Mouse (Mus musculus) brain, embryonic 14.5 days (tissue): ENCODE data around the gene Sidt2. TPM values are rescaled to one million over a fixed set of nuclear protein-coding genes. Genes with fewer than 3 reads are reported as not detected.

ENCODE experiments used
- DNase-seq: peaks from one replicate; pipeline ENCODE4 v3.0.0-alpha.2; 2011; ENCODE audit warnings: low read depth
- CTCF ChIP-seq: fragments of 200-500 bp; IDR thresholded peaks from 2 replicates; pipeline ENCODE4 v1.5.1; 2012; ENCODE audit warnings: inconsistent platforms, mild to moderate bottlenecking, moderate library complexity, borderline replicate concordance; ENCODE audit not compliant: insufficient read depth, insufficient read length; ENCODE audit errors: extremely low read depth
- POLR2A ChIP-seq: fragments of 200-500 bp; IDR thresholded peaks from 2 replicates; pipeline ENCODE4 v1.6.1; 2012; ENCODE audit warnings: mild to moderate bottlenecking, inconsistent platforms, borderline replicate concordance; ENCODE audit not compliant: poor library complexity, insufficient read depth, insufficient read length, severe bottlenecking; ENCODE audit errors: extremely low read depth
- polyA plus RNA-seq: library from polyadenylated mRNA; depleted of rRNA; stranded (reverse); fragments of >200 nt; gene quantifications from 2 replicates; pipeline ENCODE4 v1.2.3, GENCODE M21; 2012

Sidt2 gene
- polyA plus RNA-seq, 1 experiment, result 101 TPM

DNA sequence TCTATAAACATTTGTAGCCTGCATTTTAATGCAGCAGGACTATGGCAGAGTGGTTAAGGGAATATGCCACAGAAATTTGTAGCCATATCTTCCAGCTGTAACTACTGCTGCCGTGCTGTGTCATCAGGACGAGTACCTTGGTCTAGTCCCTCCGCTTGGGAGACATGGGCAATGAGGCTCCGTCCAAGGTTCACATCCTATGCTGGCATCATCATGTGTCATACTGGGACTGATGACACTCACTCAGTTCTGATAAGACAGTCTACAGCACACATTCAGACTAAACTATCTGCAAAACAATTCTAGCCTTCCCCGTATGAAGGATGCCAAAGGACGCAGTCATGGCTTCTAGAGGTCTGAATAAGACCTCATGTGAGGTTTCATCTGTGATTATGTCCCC, 8.5 kb upstream of the Sidt2 start:
- TF ChIP-seq POLR2A (no peak), CTCF (no peak)
- DNase-seq, result no peak

DNA sequence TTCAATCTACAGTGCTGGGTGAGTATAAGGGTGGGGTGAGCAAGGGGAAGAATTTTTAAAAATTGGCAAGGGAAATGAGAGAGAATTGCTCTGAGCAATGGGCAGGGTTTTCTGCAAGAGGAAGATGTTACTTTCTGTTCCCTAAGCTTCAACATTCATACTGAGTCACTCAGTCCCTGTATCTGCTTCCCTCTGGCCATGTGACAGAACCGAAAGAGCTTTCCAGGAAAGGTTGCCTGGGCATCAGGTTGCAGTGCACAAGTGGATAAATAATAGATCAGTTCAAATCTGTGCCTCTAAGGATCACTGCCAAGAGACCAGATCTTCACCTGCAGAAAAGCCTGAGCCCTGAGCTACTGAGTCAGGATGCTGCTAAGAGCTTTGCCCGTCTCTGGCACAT, 6.8 kb upstream of the Sidt2 start:
- no peak for DNase-seq
- TF ChIP-seq CTCF (no peak), POLR2A (no peak)

DNA sequence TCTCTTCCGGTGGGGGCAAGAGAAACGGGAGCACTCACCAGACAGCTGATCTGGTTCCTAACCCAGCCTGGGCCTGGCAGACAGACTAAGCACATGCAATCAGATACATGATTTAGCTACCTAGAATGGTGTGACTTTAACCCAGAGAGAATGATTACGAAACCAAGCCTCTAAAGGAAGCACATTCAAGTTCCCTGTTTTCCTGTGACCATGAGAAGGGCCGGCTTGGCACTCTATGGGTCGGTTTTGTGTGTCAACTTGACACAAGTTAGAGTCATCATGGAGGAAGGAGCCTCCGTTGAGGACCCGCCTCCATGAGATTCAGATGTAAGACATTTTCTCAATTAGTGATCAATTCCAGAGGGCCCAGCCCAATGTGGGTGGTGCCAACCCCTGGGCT, 4.6 kb upstream of the Sidt2 start:
- no peak for DNase-seq
- TF ChIP-seq CTCF, result no peak
- TF ChIP-seq POLR2A, result no peak

DNA sequence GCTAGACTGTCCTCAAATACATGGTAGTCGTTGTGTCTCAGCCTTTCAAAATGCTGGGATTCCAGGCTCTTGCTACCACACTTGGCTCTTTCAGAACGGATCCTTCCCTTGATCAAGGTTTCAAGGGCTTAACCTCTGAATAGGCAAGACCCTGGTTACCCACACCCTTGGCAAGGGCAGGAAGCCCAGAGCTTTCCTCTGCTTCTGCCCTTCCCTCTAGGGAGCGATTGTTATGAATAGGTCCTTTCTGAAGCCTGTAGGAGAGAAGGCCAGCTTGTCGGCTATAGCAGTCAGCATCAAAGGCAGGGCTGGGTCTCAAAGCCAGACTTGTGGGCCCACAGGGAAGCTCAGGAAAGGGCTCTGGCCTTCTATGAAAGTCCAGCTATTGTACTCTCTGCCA, 3.8 kb upstream of the Sidt2 start:
- TF ChIP-seq POLR2A, result no peak
- no peak for TF ChIP-seq CTCF
- DNase-seq, result peak; percentile 43

DNA sequence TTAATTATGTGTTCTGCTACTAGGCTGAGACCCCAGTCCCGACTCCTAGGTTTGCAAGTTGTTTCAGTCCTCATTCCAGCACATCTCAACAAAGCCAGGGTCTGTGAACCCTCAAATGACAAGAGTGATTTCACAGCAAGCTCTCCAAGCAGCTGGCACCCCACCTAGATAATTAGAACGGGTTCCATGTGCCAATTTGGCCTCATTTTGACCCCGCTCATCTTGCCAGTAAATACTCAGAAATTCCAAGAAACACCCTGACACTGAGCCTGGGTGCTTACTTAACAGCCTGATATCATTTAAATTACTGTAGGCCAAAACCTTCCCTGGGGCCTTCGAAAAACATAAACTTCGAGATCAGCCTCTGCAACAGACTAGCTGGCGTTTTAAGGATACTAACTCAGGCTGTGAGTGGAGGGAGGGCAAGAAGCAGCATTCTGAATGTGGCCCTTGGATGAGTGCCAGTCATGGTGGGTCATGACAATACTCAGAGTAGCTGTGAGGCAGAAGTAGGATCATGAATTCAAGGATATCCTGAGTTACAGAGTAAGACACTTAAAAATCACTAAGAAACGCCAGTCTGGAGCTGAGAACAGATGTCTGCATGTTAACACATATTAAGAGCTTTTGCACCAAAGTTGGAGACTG, 3.1 kb upstream of the Sidt2 start:
- peak; percentile 49 for DNase-seq
- TF ChIP-seq CTCF (no peak), POLR2A (no peak)

DNA sequence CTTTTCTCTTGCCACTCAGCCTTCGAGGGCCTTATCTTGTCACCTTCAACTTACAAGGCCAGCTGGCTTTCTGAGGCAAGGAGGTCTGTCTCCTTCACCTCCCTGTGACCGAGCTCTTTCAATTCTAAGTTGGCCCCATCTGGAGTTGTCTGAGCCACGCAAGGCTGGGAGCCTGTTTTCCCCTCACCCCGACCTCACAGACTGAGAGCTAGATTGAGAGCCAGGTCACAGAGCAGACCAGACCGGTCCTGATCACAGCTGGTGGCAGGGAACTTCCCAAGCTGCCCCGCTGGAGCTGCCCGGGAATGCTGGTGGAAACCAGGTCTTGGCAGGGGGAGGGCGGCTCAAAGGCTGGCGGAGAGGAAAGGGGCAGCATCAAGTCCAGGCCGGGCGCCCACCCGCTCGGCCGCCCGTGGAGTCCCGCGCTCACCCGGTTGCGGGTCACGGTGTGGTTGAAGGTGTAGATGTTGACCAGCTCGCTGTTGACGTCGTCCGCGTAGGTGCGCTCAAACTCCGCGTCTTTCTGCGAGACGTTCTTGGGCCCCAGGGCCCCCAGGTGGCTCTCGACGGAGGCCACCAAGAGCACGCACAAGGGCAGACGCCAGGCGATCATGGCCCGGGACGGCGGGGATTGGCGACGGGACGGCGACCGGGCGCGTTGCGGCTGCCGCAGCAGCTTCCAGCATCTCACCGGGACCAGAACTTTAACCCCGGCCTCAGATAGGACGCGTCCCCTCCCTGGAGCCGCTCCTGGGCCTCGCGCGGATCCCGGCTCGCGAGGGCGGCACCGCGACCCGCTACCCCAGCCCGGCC, 558 bp downstream of the Sidt2 start:
- DNase-seq, result peak; percentile 59
- TF ChIP-seq POLR2A (no peak), CTCF (no peak)

DNA sequence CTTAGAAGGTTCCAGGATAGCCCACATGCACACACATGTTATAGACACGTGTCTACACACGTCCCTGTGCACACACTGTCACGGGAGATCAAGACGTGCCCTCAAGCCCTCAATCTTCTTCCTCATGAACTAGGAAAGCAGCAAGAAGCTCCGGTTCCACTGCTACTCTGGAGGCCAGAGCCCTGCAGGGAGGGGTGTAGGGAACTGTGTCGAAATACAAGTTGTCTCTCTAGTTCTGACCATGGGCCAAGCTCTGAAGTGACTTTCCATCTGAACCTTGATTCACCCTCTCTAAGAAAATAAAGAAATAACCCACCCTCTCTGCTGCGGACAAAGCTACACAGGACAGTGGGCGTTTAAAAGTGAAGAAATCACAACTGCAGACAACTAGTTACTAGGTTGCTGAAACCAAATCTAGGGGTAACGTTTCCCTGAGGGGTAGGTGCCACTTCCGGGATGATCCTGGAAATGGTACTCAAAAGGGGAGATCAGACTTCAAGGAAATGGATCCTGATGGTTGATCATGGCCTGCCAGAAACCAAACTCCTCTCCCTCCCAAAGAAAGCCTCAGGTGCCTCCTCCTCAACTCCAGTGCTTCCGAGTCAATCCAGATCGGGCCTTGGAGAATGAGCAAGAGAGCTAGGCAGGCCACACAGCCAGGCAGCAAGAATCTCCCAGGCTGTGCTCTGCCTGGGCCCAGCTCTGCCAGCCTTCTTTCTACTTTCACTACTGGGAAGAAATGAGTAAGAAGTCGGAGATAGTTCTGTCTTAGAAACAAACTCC, 1.4 kb downstream of the Sidt2 start:
- DNase-seq, result no peak
- no peak for TF ChIP-seq CTCF
- TF ChIP-seq POLR2A, result no peak

DNA sequence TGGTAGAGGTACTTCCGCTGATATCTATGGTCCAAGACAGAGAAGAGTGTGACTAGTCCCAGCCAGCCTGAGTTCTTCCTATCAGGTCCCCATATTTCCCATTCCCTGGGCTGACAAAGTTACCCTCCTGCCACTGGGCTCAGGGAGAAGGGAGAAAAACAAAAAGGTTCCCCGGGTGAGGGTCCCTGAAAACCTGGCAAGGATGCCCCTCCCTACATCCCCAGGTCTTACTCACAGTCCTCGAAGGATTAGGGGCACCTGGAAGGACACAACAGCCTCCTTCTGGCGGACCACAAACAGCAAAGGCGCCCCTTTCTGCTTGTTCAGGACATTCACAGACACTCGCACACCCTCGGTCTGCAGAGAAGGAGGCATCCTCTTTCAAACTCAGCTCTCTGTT, 2.2 kb downstream of the Sidt2 start:
- TF ChIP-seq CTCF (no peak), POLR2A (no peak)
- DNase-seq, result no peak

DNA sequence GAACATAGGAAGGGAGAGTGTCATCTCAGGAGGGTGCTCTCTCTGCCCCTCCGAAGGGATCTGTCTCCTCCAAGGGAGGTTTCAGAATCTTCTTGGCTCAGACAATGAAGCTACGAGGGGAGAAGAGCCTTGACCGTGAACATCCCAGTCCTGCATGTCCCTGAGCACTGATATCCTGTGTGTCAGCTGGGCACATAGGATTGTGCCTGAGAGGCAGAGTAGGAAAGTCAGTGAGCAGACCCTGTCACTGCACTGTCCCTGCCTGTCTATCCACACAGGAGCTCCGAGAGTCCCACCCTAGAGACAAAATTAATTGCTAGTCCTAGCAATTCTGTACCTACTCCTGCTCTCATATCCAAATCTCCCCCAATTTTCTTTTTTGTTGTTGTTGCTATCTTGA, 3.0 kb downstream of the Sidt2 start:
- TF ChIP-seq POLR2A, result no peak
- TF ChIP-seq CTCF, result no peak
- DNase-seq, result no peak

DNA sequence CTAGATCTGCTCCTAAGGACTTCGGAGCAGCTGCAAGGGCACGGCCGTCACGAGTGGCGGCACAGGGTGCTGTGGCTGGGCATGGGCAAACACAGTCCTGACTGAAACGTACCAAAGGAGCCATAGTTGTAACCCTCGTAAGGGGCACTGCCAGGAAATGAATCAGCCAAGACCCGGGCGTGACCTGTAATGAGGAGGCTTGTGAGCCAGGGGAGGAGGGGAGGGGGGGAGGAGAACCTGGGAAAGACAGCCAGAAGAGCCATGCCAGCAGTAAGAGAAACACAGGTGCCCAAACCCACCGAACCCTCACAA, 8.2 kb downstream of the Sidt2 start:
- no peak for DNase-seq
- no peak for TF ChIP-seq POLR2A
- no peak for TF ChIP-seq CTCF

DNA sequence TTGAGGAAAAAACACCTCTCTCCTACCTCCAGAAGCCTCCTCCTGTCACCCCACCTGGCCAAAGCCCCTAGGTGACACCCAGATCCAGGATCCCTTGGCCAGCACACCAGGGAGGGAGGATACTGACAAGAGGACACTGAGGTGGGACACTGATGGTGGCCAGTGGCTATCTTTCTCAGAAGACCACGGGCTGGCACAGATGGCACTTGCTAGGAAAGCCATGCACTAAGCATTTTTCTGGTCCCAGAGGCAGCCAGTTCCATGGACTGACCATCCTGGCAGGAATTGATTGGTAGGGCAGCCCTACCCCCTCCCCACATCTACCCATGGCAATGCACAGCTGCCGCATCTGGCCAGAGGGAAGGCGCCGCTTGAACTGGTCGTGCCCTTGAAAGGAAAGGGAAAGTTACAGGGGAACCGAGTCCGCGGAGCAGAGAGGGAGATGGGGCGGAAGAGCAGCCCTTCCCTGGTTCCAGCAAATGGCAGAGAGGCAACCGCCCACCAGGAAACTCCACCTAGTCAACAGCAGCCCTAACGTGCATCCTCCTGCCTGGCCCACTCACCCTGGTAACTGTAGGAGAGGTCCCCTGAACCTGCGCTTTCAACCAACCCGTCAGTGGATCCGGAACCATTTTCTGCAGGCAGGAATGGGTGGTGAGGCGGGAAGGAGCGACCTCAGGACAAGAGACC, 8.7 kb downstream of the Sidt2 start:
- DNase-seq, result no peak
- no peak for TF ChIP-seq POLR2A
- TF ChIP-seq CTCF, result no peak

DNA sequence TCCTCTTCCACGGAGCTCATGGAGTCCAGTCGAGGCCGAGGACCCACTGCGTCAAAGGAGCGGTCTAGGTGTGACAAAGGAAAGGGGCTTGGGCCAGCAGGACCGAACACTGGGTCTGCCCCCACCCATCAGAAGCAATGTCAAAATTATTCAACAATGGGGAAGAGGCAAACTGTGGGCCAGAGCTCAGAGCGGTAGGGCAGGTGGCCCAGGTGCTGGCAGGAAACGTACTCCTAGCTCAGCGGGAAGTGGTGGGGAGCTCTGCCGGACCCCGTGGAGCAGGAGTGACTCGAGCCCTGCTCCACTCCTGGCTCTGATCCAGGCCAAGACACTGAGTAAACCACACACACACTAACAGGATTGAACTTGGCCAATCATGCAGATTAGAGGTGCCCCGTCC, 9.3 kb downstream of the Sidt2 start:
- DNase-seq, result no peak
- TF ChIP-seq CTCF (no peak), POLR2A (no peak)
